Mouse (Mus musculus) hindbrain, embryonic 12.5 days (tissue): Measurements from ENCODE around the gene Bpifb1. TPM values are rescaled to one million over a fixed set of nuclear protein-coding genes. Genes with fewer than 3 reads are reported as not detected.
"Not testable (repeated sequence)": the region's sequence is repeated elsewhere in the genome, so short reads cannot be mapped to it uniquely, and the experiment has no call there.

ENCODE experiments used
- ATAC-seq: fragments of 200-750 bp; cut with Nextera tagmentation; 2 replicates; pipeline ENCODE4 v1.8.0; 2017; ENCODE audit warnings: moderate TSS enrichment; ENCODE audit not compliant: low FRiP score
- H3K27ac ChIP-seq: fragments of 300-500 bp; sonication (generic); 2 replicates; pipeline ENCODE4 v1.5.1; 2016; ENCODE audit warnings: mild to moderate bottlenecking
- H3K27me3 ChIP-seq: fragments of 300-500 bp; sonication (generic); 2 replicates; pipeline ENCODE4 v1.6.1; 2016; ENCODE audit warnings: mild to moderate bottlenecking
- H3K36me3 ChIP-seq: fragments of 300-500 bp; sonication (generic); 2 replicates; pipeline ENCODE4 v1.6.1; 2016; ENCODE audit warnings: mild to moderate bottlenecking
- H3K4me1 ChIP-seq: fragments of 300-500 bp; sonication (generic); 2 replicates; pipeline ENCODE4 v1.6.1; 2016
- H3K4me2 ChIP-seq: fragments of 300-500 bp; sonication (generic); replicated peaks from 2 replicates; pipeline ENCODE4 v1.6.1; 2016; ENCODE audit warnings: mild to moderate bottlenecking
- H3K4me3 ChIP-seq: fragments of 300-500 bp; sonication (generic); 2 replicates; pipeline ENCODE4 v1.5.1; 2016; ENCODE audit warnings: mild to moderate bottlenecking
- H3K9ac ChIP-seq: fragments of 300-500 bp; sonication (generic); 2 replicates; pipeline ENCODE4 v1.6.1; 2016; ENCODE audit warnings: mild to moderate bottlenecking, moderate library complexity
- H3K9me3 ChIP-seq: fragments of 300-500 bp; sonication (generic); replicated peaks from 2 replicates; pipeline ENCODE4 v1.6.1; 2016; ENCODE audit warnings: mild to moderate bottlenecking
- whole genome bisulfite sequencing: fragments of 180-500 bp; shearing (Covaris S2); methylation state at CpG from one replicate; pipeline ENCODE4 v1.1.7; 2016; 5-methylcytosine and 5-hydroxymethylcytosine counted together
- polyA plus RNA-seq: library from polyadenylated mRNA; unstranded; fragments of >200 nt; fragmentation: Nextera tagmentation; extraction: Ambion mirVana; gene quantifications from 2 replicates; pipeline ENCODE4 v1.2.1, GENCODE M21; 2016

The Bpifb1 gene
- polyA plus RNA-seq, 1 experiment from 2014 or later, result not detected

DNA sequence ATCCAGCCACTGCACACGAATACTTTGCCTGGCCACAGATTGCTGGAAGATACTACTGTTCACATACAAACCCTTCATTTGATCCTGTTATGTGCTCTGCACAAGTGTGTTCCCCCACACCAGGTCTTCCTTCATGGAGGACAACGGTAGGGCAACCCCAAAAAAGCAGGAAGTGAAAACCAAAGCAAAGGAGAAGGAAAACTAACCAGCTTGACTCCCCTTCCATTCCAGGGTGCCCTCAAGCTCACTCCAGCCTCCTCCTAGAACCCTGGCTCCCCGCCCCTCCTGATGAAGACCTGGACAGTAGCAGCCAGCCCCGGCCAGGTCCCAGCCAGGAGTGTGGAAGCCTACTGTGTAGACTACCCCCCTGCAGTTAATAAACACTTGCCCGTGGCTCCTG lies 29.3 kb downstream of the Bpifb1 start:
- no peak for ATAC-seq
- WGBS, result 82% methylated on average over 5 of the region's 5 CpGs

DNA sequence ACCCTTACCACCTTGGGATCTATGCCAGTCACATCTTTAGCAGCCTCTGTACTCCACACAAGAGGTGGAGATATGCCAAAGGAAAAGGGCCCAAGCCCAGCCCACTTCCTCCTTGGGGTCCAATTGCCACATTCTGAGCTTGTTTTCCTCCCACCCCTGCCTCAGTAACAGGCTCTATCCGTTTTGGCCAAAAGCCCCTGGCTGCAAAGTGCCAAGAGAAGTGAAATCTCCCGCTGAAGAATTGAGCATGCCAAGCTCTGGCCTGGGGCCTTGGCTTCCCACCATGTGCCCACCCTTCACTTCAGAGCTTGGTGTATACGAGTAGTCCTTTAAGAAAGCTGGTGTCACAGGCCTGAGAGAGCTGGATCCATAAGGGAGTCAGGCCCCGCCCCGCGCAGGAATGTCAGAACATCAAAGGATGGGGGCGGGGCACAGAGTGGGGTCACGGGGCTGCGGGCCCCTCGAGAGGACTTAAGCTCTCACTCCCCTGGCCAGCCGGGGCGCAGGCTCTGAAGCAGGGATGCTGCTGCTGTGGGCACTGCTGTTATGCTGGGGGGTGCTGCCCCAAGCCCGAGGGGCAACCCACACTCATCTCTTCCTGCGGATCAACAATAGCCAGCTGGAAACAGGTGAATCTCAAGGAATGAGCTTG lies 32.8 kb downstream of the Bpifb1 start, which contains the start of gene Bpifb5:
TSS of gene Bpifb5 (plus strand) at position 478 of the 652 bp plus-strand sequence.
- ATAC-seq, result no peak
- WGBS, result 5% methylated on average over 14 of the region's 14 CpGs
- Histone ChIP-seq H3K9me3 (no peaks in the 10 kb centered on the region), H3K4me3 (no peak within 1 kb of the TSS), H3K4me1 (peaks cover 14% of the 10 kb centered on the region), H3K36me3 (no peaks in the 10 kb centered on the region), H3K4me2 (no peak within 1 kb of the TSS; the same call in 1 of the 2 replicates), H3K27ac (no peak within 1 kb of the TSS), H3K9ac (no peak within 1 kb of the TSS), H3K27me3 (no peaks in the 10 kb centered on the region)

More for the DNA sequence above, 29.3 kb downstream of the Bpifb1 start:
- H3K27me3 ChIP-seq, result no peaks in the 10 kb centered on the region
- no peaks in the 10 kb centered on the region for H3K36me3 ChIP-seq
- no peak overlapping the region for H3K9ac ChIP-seq
- no peak overlapping the region for H3K27ac ChIP-seq
- peaks cover 12% of the 10 kb centered on the region for H3K4me1 ChIP-seq
- no peak overlapping the region for H3K4me3 ChIP-seq
- H3K4me2 ChIP-seq, result no peak overlapping the region
- H3K9me3 ChIP-seq, result no peaks in the 10 kb centered on the region

DNA sequence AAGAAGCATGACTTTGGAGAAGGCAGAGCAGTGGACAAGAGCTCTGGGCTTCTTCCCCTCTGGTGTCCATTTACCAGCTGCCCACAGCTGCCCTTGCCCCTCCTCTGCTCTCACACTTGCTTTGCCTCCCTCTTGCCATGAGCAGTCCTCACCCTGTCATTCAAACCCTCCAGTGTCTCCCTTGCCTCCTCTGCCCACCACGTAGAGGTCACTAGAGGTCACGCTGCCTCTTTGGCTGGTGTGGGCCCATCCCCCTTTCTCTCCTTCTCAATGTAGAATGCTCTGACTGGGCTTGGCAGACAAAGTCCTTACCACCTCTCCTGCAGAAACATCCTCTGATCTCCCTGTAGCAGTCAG lies 33.3 kb downstream of the Bpifb1 start:
- Histone ChIP-seq H3K4me2 (no peak overlapping the region; the same call in 1 of the 2 replicates), H3K4me3 (no peak overlapping the region), H3K9me3 (no peaks in the 10 kb centered on the region), H3K27me3 (no peaks in the 10 kb centered on the region), H3K4me1 (peaks cover 14% of the 10 kb centered on the region), H3K9ac (no peak overlapping the region), H3K36me3 (no peaks in the 10 kb centered on the region), H3K27ac (no peak overlapping the region)
- WGBS, result 4% methylated on average over 2 of the region's 2 CpGs
- no peak for ATAC-seq

DNA sequence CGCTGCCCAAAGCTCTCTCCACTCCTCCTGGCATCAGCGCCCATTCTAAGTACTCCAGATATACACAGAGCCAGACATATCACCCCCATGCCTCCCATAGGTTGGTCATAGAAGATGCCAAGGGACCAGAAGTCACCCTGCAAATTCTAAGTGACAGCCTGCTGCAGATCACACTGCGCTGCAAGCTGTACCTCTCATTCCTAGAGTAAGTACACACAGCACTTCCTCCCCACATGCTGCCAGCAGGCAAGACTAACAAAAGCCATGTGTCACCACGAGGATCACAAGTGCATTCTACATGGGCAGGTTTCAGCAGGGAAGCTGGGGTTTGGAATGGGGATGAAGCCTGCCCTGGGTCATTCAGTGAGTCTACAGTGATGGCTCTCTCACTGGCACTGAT lies 36.4 kb downstream of the Bpifb1 start:
- Histone ChIP-seq H3K4me2 (no peak overlapping the region), H3K9ac (no peak overlapping the region), H3K36me3 (no peaks in the 10 kb centered on the region), H3K4me1 (peaks cover 14% of the 10 kb centered on the region), H3K9me3 (no peaks in the 10 kb centered on the region), H3K4me3 (no peak overlapping the region), H3K27ac (no peak overlapping the region), H3K27me3 (no peaks in the 10 kb centered on the region)
- ATAC-seq, result no peak
- WGBS, result 80% methylated on average over 4 of the region's 4 CpGs

DNA sequence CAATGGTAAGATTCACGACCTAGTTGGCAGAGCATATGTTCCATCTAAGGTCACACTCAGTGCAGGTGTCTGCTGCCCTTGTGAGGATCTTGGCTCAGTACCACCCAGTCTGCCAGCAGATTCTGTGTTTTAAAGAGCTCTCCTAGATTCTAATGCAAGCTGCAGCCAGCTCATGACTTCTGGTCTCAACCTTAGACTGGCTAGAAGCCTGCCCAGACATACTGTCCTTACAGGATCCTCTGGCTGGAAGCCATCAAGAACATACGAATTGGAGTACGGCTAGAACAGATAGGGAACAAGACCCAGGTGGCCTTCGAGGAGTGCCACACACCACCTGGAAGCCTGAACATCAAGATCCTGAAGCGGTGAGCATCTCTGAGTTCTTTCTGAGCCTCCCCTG lies 37.2 kb downstream of the Bpifb1 start:
- ATAC-seq, result no peak
- Histone ChIP-seq H3K9me3 (no peaks in the 10 kb centered on the region), H3K4me1 (peaks cover 14% of the 10 kb centered on the region), H3K9ac (no peak overlapping the region), H3K36me3 (no peaks in the 10 kb centered on the region), H3K27me3 (no peaks in the 10 kb centered on the region), H3K27ac (no peak overlapping the region), H3K4me2 (no peak overlapping the region), H3K4me3 (no peak overlapping the region)
- 86% methylated on average over 5 of the region's 5 CpGs for WGBS

DNA sequence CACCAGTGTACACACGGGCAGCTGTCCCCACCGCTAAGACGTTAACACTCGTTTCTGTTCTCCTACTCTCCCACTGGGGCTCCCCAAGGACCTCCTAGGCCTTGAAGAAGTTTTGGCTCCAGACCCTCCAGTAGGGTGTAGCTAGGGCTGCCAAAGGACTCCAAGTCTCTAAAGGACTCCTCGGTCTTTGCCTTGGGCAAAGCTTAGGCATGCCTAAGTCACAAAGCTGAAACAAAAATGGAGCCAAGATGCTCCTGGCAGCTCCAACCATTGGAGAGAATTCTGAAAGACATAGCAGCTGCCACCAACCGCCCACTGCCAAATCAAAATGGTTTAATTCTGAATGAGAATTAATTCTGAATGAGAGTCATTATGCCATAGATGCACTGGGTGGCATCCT lies 42.8 kb downstream of the Bpifb1 start:
- Histone ChIP-seq H3K4me3 (no peak overlapping the region), H3K4me2 (no peak overlapping the region), H3K36me3 (no peaks in the 10 kb centered on the region), H3K27ac (no peak overlapping the region), H3K4me1 (no peaks in the 10 kb centered on the region), H3K9me3 (no peaks in the 10 kb centered on the region), H3K27me3 (no peaks in the 10 kb centered on the region), H3K9ac (no peak overlapping the region)
- no peak for ATAC-seq
- WGBS, result 90% methylated on average over 6 of the region's 6 CpGs

DNA sequence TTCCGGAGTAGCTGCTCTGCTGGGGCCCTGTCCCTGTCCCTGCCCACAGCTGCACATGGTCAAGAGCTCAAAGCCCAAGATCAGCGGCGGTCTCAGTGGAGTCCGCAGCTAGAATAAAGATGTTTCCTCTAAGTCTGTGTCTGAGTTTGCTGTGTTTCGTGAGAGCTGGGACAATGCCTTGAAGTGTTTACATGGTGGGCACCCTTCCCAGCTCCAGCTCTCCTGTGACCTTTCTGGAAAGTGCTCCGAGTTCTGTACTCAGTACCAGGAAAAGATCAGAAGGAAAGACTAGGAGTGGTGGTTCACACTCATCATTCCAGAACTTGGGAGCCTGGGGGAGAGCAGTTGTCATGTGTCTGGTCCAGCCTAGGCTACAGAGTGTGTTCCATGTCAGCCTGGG lies 50.2 kb downstream of the Bpifb1 start:
- H3K4me1 ChIP-seq, result no peaks in the 10 kb centered on the region
- H3K36me3 ChIP-seq, result no peaks in the 10 kb centered on the region
- WGBS, result 85% methylated on average over 6 of the region's 6 CpGs
- no peak overlapping the region for H3K27ac ChIP-seq
- ATAC-seq, result no peak
- H3K9me3 ChIP-seq, result no peaks in the 10 kb centered on the region
- H3K27me3 ChIP-seq, result no peaks in the 10 kb centered on the region
- H3K9ac ChIP-seq, result no peak overlapping the region
- no peak overlapping the region for H3K4me3 ChIP-seq
- H3K4me2 ChIP-seq, result no peak overlapping the region

DNA sequence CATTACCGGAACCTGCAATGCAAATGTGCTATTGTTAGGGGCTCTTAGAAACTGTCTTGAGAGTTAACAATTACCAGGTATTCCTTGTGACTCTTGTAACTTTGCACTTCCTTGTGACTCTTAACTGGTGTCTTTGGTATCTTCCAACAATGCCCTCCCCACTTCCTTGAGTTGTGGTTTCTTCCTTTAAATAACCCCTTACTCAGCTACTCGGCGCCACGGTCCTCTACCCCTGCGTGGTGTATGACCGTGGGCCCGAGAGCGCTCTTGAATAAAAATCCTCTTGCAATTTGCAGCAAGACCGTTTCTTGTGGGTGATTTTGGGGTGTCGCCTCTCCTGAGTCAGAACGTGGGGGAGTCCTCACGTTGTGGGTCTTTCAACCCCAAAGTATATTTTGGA lies 52.1 kb downstream of the Bpifb1 start:
- H3K27me3 ChIP-seq, H3K4me1 ChIP-seq, H3K9ac ChIP-seq, H3K4me2 ChIP-seq, H3K4me3 ChIP-seq, H3K36me3 ChIP-seq, H3K27ac ChIP-seq, ATAC-seq, H3K9me3 ChIP-seq: not testable (repeated sequence)
- 96% methylated on average over 11 of the region's 12 CpGs for WGBS

DNA sequence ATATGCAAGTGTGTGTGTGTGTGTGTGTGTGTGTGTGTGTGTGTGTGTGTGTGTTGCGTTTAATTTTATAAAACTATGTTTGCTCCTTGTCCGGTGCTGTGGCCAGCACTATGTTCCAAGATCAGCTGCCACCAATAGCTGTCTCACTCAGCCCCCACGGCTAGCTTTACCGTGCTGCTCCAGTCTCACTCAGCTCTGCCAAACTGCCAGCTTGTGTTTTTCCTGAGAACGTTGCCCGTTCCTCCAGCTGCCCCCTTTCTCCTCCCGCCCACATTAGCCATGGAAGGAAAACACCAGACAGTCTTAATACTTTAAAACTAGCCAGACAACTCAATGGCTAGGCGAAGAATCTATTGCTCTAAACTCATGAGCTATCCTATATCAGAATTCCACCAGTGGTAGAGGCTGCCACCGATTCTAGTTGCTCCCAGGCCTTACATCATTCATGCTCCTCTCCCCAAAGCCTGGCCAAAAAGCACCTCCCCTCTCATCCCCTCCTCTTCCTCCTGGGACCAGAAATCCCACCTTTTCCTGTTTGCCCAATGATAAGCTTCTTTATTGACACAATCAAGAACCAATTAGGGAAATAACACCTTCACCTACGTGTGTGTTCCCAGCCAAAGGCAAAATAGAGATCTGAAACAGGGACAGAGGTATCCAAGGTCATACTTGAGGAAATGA lies 52.9 kb downstream of the Bpifb1 start:
- H3K4me2 ChIP-seq, result no peak overlapping the region
- H3K4me3 ChIP-seq, result no peak overlapping the region
- no peak for ATAC-seq
- no peaks in the 10 kb centered on the region for H3K4me1 ChIP-seq
- WGBS, result 92% methylated on average over 10 of the region's 10 CpGs
- H3K9me3 ChIP-seq, result no peaks in the 10 kb centered on the region
- H3K27ac ChIP-seq, result no peak overlapping the region
- no peaks in the 10 kb centered on the region for H3K36me3 ChIP-seq
- H3K9ac ChIP-seq, result no peak overlapping the region
- no peaks in the 10 kb centered on the region for H3K27me3 ChIP-seq

DNA sequence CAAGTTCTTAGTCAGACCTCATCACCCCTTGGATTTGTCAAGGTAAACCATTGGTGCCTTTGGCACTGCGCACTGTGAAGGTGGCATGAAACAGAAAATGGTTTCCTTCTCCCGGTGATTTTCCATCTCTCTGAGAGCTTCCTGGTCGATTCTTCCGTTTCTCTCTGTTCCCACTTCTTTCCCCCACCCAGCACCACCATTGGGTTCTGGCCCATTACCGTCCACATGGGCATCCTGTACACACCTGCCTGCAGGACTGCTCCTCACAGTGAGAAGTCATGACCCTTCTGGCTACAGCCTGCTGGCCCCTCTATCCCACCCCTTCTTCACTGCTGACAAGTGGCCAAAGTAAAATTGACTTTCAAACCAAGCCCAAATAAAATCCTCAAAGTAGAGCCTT lies 54.7 kb downstream of the Bpifb1 start:
- H3K36me3 ChIP-seq, result no peaks in the 10 kb centered on the region
- H3K4me1 ChIP-seq, result no peaks in the 10 kb centered on the region
- no peak overlapping the region for H3K4me2 ChIP-seq
- no peak overlapping the region for H3K27ac ChIP-seq
- no peak overlapping the region for H3K9ac ChIP-seq
- no peaks in the 10 kb centered on the region for H3K27me3 ChIP-seq
- no peak overlapping the region for H3K4me3 ChIP-seq
- no peak for ATAC-seq
- H3K9me3 ChIP-seq, result no peaks in the 10 kb centered on the region
- WGBS, result 98% methylated on average over 5 of the region's 5 CpGs

DNA sequence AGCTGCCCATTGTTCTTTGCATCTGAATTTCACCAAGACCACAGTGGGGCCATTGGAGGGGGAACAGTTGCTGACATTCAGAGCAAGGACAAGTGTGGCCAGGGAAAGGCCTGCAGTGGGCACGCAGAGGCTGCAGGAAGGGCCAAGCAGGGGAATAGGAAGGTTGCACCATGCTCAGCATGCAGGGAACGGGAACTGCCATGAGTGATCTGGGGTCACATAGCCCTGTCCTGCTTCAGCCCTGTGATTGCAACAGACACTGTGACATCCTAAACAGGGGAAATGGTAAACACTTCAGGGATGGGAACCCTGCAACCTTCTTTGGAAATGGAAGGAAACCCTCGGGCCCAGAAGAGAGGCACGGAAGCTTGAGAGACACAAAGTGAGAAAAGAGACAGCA lies 64.6 kb downstream of the Bpifb1 start:
- ATAC-seq, H3K36me3 ChIP-seq, H3K27me3 ChIP-seq, H3K9ac ChIP-seq, H3K9me3 ChIP-seq, H3K4me1 ChIP-seq, H3K27ac ChIP-seq, H3K4me2 ChIP-seq, H3K4me3 ChIP-seq: not testable (repeated sequence)
- WGBS, result 95% methylated on average over 2 of the region's 4 CpGs

DNA sequence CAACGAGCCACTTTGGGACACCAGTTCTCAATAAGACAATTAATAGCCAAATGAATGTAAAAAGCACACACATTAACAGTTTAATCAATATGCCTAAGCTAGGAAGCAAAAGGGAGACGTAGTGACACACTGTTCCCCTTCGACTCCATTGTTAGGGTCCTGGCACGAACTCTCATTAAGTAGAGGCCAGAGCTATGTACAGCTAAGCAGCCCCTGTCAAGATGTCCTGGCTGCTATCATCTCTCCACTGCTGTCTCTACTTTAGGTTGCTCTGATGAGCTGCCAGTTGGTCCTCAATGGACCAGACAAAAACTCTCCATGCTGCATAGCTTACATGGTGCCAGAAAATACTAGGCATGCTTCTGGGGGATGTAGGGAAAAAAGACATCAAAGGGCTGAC lies 65.2 kb downstream of the Bpifb1 start:
- 76% methylated on average over 4 of the region's 4 CpGs for WGBS
- ATAC-seq, result no peak
- H3K27ac ChIP-seq, result no peak overlapping the region
- no peak overlapping the region for H3K4me2 ChIP-seq
- no peaks in the 10 kb centered on the region for H3K4me1 ChIP-seq
- no peaks in the 10 kb centered on the region for H3K9me3 ChIP-seq
- H3K36me3 ChIP-seq, result no peaks in the 10 kb centered on the region
- H3K27me3 ChIP-seq, result no peaks in the 10 kb centered on the region
- no peak overlapping the region for H3K9ac ChIP-seq
- no peak overlapping the region for H3K4me3 ChIP-seq

DNA sequence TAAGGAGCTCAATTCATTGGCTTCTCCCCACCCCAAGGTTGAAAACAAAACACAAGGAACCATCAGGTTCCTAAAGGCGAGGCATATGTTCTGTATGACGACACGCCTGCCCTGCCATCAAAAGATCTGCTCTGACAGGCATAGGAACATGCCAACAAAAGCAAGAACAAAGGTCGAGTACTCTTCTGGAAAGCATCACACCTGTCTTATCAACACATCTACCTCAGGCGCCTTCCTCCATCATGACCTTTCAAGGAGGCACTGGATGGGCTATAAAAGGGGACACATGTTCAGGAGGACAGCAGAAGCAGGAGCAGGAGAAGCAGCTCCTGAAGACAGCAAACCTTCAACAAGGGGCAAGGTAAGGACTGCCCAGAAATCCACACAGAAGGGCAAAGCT lies 66.9 kb downstream of the Bpifb1 start, which contains the start of gene Bpifb9a:
TSS of gene Bpifb9a (plus strand) at position 301 of the 400 bp plus-strand sequence.
- H3K4me2 ChIP-seq, ATAC-seq, H3K9me3 ChIP-seq, H3K27ac ChIP-seq, H3K36me3 ChIP-seq, H3K4me3 ChIP-seq, H3K4me1 ChIP-seq, H3K27me3 ChIP-seq, H3K9ac ChIP-seq: not testable (repeated sequence)
- WGBS, result 87% methylated on average over 5 of the region's 5 CpGs
